Mouse (Mus musculus): ENCODE measurements around the gene Wwtr1.

Wwtr1 gene

DNA sequence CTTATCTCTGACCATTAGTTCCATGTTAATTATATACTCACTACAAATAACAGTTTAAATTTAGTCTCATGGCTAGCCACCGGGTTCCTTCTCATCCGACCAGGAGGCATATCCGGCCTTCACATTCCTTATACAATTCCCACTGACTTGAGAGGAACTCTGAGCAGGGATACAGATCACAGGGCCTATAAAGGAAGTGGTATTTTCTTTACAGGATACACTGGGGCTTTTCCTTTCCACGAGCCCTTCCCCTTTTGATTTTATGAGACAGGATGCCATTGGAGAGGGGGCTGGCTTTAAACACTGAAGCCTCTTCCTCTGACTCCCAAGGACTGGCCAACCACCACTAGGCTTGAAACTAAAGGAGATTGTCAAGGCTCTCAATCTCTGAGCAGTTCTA, 59.6 kb downstream of the Wwtr1 start:
- DNase-seq (ENCODE audit: low spot score in 2 of 2): no peak

- no peak for DNase-seq (ENCODE audit: low spot score in 2 of 2)
Observed at GRCm38 (mm10) chr3:57515044-57515443, 60.7 kb downstream of the Wwtr1 start.

GRCm38 (mm10) chr3:57511816-57512586, 63.7 kb downstream of the Wwtr1 start:
- DNase-seq (ENCODE audit: low spot score in 2 of 2): no peak

DNA sequence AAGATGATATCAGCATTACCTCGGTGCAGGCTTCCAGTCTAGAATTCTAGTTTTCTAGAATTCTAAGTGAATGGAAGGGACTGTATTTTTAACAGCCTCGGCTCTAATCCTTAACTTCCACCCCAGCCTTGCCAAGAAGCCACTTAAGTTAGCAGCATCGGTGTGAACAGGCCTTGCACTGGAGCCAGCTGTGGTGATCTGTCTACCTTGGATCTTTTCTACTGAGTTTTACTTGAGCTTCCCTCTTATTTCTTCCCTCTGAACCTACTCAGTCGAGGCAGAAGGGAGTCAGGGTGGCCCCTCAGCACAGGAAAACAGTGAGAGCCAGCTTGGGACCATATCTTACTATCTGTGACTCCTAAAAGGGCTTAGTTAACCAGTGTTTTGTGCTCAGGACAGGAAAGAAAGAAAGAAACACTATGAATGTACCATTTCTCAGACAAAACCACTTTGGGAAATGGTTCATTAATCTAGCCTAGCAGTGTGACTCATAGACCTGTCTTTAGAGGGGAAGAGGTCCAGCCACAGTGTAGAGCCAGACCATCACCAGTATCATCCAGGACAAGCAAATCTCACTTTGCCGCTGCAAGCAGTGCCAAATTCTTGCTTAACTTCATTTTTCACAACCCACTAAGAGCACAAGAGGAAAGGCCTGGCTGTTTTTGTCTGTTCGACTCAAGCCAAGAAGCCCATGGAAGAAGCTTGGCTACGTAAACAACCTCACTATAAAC, 65.6 kb downstream of the Wwtr1 start:
- DNase-seq (ENCODE audit: low spot score in 2 of 2): no peak

DNA sequence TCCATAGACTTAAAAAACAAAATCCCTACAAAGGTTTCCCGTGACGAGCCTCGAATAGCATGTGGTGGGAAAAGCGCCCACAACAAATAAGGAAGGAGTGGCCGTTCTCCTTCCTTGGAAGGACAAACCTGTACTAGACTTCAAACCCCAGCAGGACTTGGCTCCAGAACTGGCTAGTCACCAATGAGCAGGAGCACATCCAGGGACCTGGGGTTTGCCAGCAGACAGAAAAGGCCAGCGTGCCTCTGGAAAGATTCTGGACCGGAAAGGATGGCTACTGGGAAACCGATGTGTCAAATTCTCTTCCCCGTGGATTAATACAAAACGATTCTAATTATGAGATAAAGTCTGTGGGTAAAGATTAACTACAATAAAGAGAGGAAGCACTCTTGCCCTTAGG, 69.7 kb downstream of the Wwtr1 start:
- no peak for DNase-seq (ENCODE audit: low spot score in 2 of 2)

- no peak for DNase-seq (ENCODE audit: low spot score in 2 of 2)
Observed at GRCm38 (mm10) chr3:57504756-57505155, 71.0 kb downstream of the Wwtr1 start.

- DNase-seq (ENCODE audit: low spot score in 2 of 2): no peak
Observed at GRCm38 (mm10) chr3:57501596-57502220, 74.0 kb downstream of the Wwtr1 start.

DNA sequence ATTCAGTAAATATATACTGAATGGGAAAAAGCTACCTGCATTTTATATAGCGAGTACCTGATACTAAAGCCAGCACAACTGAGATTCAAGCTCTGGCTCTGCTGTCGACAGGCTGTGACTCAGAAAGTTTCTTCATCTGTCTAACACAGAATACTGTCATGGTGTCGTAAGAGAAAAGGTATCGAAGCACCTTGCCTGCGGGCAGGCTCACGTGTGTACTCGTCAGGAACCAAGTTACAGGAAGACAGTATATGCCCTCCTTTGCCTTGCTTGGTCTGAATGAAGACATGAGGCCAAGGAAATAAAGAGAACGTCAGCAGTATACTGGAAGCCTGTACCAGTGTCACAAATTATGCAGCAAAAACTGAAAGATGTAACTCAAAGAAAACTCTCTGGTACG, 74.9 kb downstream of the Wwtr1 start:
- no peak for DNase-seq (ENCODE audit: low spot score in 2 of 2)

- no peak for DNase-seq (ENCODE audit: low spot score in 2 of 2)
Observed at GRCm38 (mm10) chr3:57497791-57498190, 77.9 kb downstream of the Wwtr1 start.

- no peak for DNase-seq (ENCODE audit: low spot score in 2 of 2)
Observed at GRCm38 (mm10) chr3:57496428-57496827, 79.3 kb downstream of the Wwtr1 start.

- no peak for DNase-seq (ENCODE audit: low spot score in 2 of 2)
Observed at GRCm38 (mm10) chr3:57487455-57488153, 88.1 kb downstream of the Wwtr1 start.

- DNase-seq (ENCODE audit: low spot score in 2 of 2): no peak
Observed at GRCm38 (mm10) chr3:57486068-57486467, 89.6 kb downstream of the Wwtr1 start.

DNA sequence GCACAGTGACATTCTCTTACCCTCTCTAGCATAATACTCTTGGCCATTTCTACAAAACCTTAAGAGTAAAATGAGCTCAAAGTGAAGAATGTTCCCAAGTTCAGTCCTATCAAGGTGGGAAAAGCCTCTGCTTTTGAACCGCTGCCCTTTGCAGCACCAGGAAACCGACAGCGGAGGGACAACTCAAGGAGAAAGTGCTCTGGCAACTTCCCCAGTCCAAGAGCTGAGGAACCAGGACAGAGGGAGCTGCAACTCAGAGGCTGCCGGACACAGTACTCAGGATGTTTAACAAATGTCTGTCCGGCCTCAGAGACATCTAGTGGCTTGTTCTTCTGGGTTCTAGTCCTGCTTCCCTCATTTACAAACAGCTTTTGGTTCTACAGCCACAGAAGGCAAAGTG, 93.7 kb downstream of the Wwtr1 start:
- DNase-seq (ENCODE audit: low spot score in 2 of 2): no peak

DNA sequence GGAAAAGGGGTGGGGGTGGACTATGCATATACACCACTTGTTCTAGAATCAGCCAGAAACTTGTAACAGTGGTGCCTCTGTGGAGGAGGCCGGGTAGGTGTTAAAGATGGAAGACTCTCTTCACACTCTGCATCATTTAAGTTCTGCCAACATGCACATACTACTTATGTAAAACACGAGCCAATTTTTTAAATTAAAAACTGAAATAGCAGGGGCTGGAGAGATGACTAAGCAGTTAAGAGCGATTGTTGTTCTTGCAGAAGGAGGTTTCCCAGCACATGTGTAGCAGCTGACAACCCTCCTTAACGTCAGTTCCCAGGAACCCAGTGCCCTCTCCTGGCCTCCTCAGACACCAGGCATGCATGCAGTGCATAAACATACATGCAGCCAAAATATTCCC, 95.1 kb downstream of the Wwtr1 start:
- no peak for DNase-seq (ENCODE audit: low spot score in 2 of 2)

- no peak for DNase-seq (ENCODE audit: low spot score in 2 of 2)
Observed at GRCm38 (mm10) chr3:57474421-57474820, 101.3 kb downstream of the Wwtr1 start.

- no peak for DNase-seq (ENCODE audit: low spot score in 2 of 2)
Observed at GRCm38 (mm10) chr3:57472407-57472806, 103.3 kb downstream of the Wwtr1 start.

GRCm38 (mm10) chr3:57470981-57471601, 104.6 kb downstream of the Wwtr1 start:
- no peak for DNase-seq (ENCODE audit: low spot score in 2 of 2)

- DNase-seq (ENCODE audit: low spot score in 2 of 2): no peak
Observed at GRCm38 (mm10) chr3:57470326-57470725, 105.4 kb downstream of the Wwtr1 start.

GRCm38 (mm10) chr3:57469325-57469724, 106.4 kb downstream of the Wwtr1 start:
- no peak for DNase-seq (ENCODE audit: low spot score in 2 of 2)

GRCm38 (mm10) chr3:57466289-57466688, 109.4 kb downstream of the Wwtr1 start:
- DNase-seq (ENCODE audit: low spot score in 2 of 2): no peak

DNA sequence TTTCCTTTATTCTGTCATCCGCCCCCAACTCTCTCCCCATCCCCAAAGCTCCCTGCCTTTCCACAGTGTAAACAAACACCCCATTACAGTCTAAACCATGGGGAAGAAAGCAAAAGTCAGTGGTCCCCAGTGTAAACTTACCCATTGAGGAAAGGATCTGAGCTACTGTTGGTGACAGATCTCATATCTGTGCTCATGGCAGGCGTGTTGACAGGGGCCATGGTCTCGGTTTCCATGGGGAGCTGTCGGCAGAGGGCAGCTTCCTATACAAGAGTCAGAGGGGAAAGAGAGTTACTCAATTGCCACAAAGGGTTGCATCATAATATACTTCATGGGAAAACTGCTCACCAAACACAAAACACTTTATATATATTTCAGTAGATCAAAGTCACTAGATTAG, 112.4 kb downstream of the Wwtr1 start:
- DNase-seq (ENCODE audit: low spot score in 2 of 2): no peak

DNA sequence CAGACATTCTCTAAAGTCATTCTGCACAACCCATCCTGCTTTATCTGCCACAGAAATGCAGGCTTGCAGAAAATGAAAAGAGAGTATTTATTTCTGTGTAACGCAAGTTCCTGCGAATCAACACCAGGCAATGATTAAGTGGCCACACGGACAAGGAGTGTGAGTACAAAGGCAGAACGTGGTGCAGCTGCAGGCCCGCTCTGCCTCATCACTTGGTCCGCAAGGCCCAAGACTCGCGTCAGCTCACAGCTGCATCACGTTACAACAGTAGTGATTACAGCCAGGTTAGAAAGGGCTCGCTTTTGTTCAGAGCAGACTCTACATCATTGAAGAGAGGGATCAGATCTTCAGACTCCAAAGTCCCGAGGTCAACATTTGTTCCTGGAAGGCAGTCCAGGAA, 117.1 kb downstream of the Wwtr1 start:
- no peak for DNase-seq (ENCODE audit: low spot score in 2 of 2)
